Mouse (Mus musculus): ENCODE results near the gene Galnt2. TPM values are rescaled to one million over a fixed set of nuclear protein-coding genes. Genes with fewer than 3 reads are reported as not detected.

Galnt2 gene
- total RNA-seq, 2 experiments from 2014 or later = 91.8 to 106 TPM

GRCm38 (mm10) chr8:124270504-124270903 lies 39.3 kb downstream of the Galnt2 start:
- no peak for DNase-seq
- intact Hi-C loops (cut with DNase I) = no loop called here

- intact Hi-C loops (cut with DNase I) = no loop called here
Measured at GRCm38 (mm10) chr8:124270904-124271303, 39.7 kb downstream of the Galnt2 start.

GRCm38 (mm10) chr8:124271518-124271917 lies 40.3 kb downstream of the Galnt2 start:
- intact Hi-C loops (cut with DNase I) = no loop called here
- no peak for DNase-seq

More at GRCm38 (mm10) chr8:124270904-124271303, 39.7 kb downstream of the Galnt2 start:
- no peak for DNase-seq

- intact Hi-C loops (cut with DNase I) = no loop called here
Measured at GRCm38 (mm10) chr8:124272792-124273191, 41.6 kb downstream of the Galnt2 start.

GRCm38 (mm10) chr8:124273606-124274218 lies 42.5 kb downstream of the Galnt2 start:
- intact Hi-C loops (cut with DNase I) = no loop called here
- no peak for DNase-seq

More at GRCm38 (mm10) chr8:124272792-124273191, 41.6 kb downstream of the Galnt2 start:
- no peak for DNase-seq

GRCm38 (mm10) chr8:124274441-124275120 lies 43.4 kb downstream of the Galnt2 start:
- intact Hi-C loops (cut with DNase I) = no loop called here

GRCm38 (mm10) chr8:124275377-124276071 lies 44.3 kb downstream of the Galnt2 start:
- intact Hi-C loops (cut with DNase I) = no loop called here
- DNase-seq = no peak

More at GRCm38 (mm10) chr8:124274441-124275120, 43.4 kb downstream of the Galnt2 start:
- DNase-seq = no peak

GRCm38 (mm10) chr8:124277951-124278910 lies 47.0 kb downstream of the Galnt2 start:
- intact Hi-C loops (cut with DNase I) = no loop called here
- peak; percentile 49 for DNase-seq

GRCm38 (mm10) chr8:124278956-124279689 lies 47.9 kb downstream of the Galnt2 start:
- intact Hi-C loops (cut with DNase I) = no loop called here

GRCm38 (mm10) chr8:124279690-124279985 lies 48.4 kb downstream of the Galnt2 start:
- intact Hi-C loops (cut with DNase I) = no loop called here
- DNase-seq = no peak

More at GRCm38 (mm10) chr8:124278956-124279689, 47.9 kb downstream of the Galnt2 start:
- DNase-seq = no peak

- DNase-seq = peak; percentile 60
- intact Hi-C loops (cut with DNase I) = no loop called here
Measured at GRCm38 (mm10) chr8:124281700-124282541, 50.7 kb downstream of the Galnt2 start.

- DNase-seq = no peak
- intact Hi-C loops (cut with DNase I) = no loop called here
Measured at GRCm38 (mm10) chr8:124282878-124283630, 51.9 kb downstream of the Galnt2 start.

GRCm38 (mm10) chr8:124283644-124284332 lies 52.6 kb downstream of the Galnt2 start:
- DNase-seq = no peak
- intact Hi-C loops (cut with DNase I) = no loop called here

- no peak for DNase-seq
- intact Hi-C loops (cut with DNase I) = no loop called here
Measured at GRCm38 (mm10) chr8:124284333-124284711, 53.1 kb downstream of the Galnt2 start.

- intact Hi-C loops (cut with DNase I) = no loop called here
- peak; percentile 84 for DNase-seq
Measured at GRCm38 (mm10) chr8:124284984-124285576, 53.9 kb downstream of the Galnt2 start.

- intact Hi-C loops (cut with DNase I) = no loop called here
- DNase-seq = no peak
Measured at GRCm38 (mm10) chr8:124286461-124287124, 55.4 kb downstream of the Galnt2 start.

Measured in left cerebral cortex, postnatal 4 days (tissue).